In the genomic region with DNA sequence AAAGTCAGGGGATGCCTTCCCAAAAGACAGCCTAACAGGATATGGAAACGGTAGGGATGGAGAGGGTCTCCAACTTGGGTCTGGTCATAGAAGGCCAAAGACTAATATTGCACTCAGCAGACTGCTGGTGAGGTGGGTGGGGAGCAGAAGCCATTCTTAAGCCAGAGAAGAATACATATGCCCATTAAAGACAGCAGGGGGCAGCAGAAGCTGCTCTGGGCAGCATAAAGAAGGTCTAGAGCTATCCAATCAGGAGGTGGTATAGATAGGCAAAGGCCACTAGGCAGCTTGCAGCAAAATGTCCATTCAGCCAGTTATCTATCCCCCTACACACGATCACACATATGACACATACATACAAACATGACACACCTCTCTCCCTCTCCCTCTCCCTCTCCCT, we compare ENCODE assay signal across 9 mouse cellular contexts. TPM values are rescaled to one million over a fixed set of nuclear protein-coding genes. Genes with fewer than 3 reads are reported as not detected.
DNase-seq lines count a peak whose midpoint lies in the region; ATAC-seq and TF ChIP-seq lines count a peak whose summit lies in the region.
"Had no signal": no experiment of that assay in that cellular context is flagged by ENCODE, and none has a peak within 500 bp of the region (broad histone marks: within the 10 kb centered on the region; RNA-seq: fewer than 3 reads in every experiment).

No protein-coding gene starts in this region.

- no peaks in the 10 kb centered on the region for H3K4me1 ChIP-seq in forebrain, postnatal 0 days (ENCODE audit: insufficient read depth)
- H3K4me1 ChIP-seq in forebrain, embryonic 11.5 days (replicated peaks; ENCODE audit: control insufficient read depth, insufficient read depth, low read length), result no peaks in the 10 kb centered on the region

- no peak for DNase-seq in forebrain, postnatal 0 days
- DNase-seq in forebrain, embryonic 11.5 days (ENCODE audit: low spot score), result no peak
- DNase-seq in right cerebral cortex, adult 18-20 months, result peak; percentile 3
- no peak for DNase-seq in right cerebral cortex, postnatal 10 days (ENCODE audit: low spot score in 2 of 2)
- DNase-seq in cerebellum, adult 8-10 months, result peak; percentile 14
- DNase-seq in kidney, postnatal 36 days, result peak; percentile 36 to 60
- peak; percentile 62 for DNase-seq in retina, embryonic 14.5 days (ENCODE audit: low spot score)
- DNase-seq in right cerebral cortex, postnatal 25 days, result no peak

- TF ChIP-seq CTCF in forebrain, postnatal 0 days (IDR thresholded peaks at IDR 0.05; ENCODE audit: low read depth), result peak; percentile 31; the same call in 1 of the 2 replicates

- H3K4me2 ChIP-seq in forebrain, postnatal 0 days (ENCODE audit: low read depth), result no peak overlapping the region
- H3K4me2 ChIP-seq in forebrain, embryonic 11.5 days (ENCODE audit: low read depth, low read length, severe bottlenecking), result no peak overlapping the region

- H3K9ac ChIP-seq in forebrain, postnatal 0 days, result no peak overlapping the region
- H3K9ac ChIP-seq in forebrain, embryonic 11.5 days (ENCODE audit: low read length), result no peak overlapping the region

- 54% methylated on average over 2 of the region's 2 CpGs for WGBS in forebrain, postnatal 0 days
- 40% methylated on average over 2 of the region's 2 CpGs for WGBS in forebrain, embryonic 11.5 days

- H3K27ac ChIP-seq in forebrain, postnatal 0 days (ENCODE audit: low read depth, low read length), result no peak overlapping the region
- H3K27ac ChIP-seq in forebrain, embryonic 11.5 days (ENCODE audit: low read depth, low read length), result no peak overlapping the region

- no peak for ATAC-seq in forebrain, postnatal 0 days
- ATAC-seq in forebrain, embryonic 11.5 days (replicated peaks; ENCODE audit: low FRiP score), result no peak

- no peaks in the 10 kb centered on the region for H3K9me3 ChIP-seq in forebrain, postnatal 0 days (ENCODE audit: low read length)
- H3K9me3 ChIP-seq in forebrain, embryonic 11.5 days (ENCODE audit: control insufficient read depth, low read length), result no peaks in the 10 kb centered on the region

- no peaks in the 10 kb centered on the region for H3K27me3 ChIP-seq in forebrain, postnatal 0 days (ENCODE audit: insufficient read depth, low read length)
- no peaks in the 10 kb centered on the region for H3K27me3 ChIP-seq in forebrain, embryonic 11.5 days (ENCODE audit: control insufficient read depth, insufficient read depth, low read length)

- H3K4me3 ChIP-seq in forebrain, postnatal 0 days (ENCODE audit: low read depth, low read length), result no peak overlapping the region
- no peak overlapping the region for H3K4me3 ChIP-seq in forebrain, embryonic 11.5 days (ENCODE audit: low read depth, low read length)

- H3K36me3 ChIP-seq in forebrain, postnatal 0 days (ENCODE audit: insufficient read depth), result no peaks in the 10 kb centered on the region
- no peaks in the 10 kb centered on the region for H3K36me3 ChIP-seq in forebrain, embryonic 11.5 days (ENCODE audit: control insufficient read depth, insufficient read depth, low read length)

RNA-seq across cellular contexts. Expression of a gene that starts 17.1 kb away (rescaled TPM):
- total RNA-seq in forebrain, postnatal 0 days (2014; rRNA removed), result not detected in 2 replicates
- polyA plus RNA-seq in forebrain, postnatal 0 days (2015; fragmentation: Nextera tagmentation; extraction: Ambion mirVana), result not detected in 2 replicates
- polyA plus RNA-seq in forebrain, embryonic 11.5 days (2014; fragmentation: Nextera tagmentation; extraction: Ambion mirVana), result not detected in 2 replicates
- total RNA-seq: adrenal gland, adult 18-20 months had no signal

RNA-seq across cellular contexts. Expression of a gene that starts 55.0 kb away (rescaled TPM):
- 25.9 and 33.6 TPM in 2 replicates for total RNA-seq in forebrain, postnatal 0 days (2014; rRNA removed)
- 18.9 and 22.2 TPM in 2 replicates for polyA plus RNA-seq in forebrain, postnatal 0 days (2015; fragmentation: Nextera tagmentation; extraction: Ambion mirVana)
- 15.6 and 15.7 TPM in 2 replicates for polyA plus RNA-seq in forebrain, embryonic 11.5 days (2014; fragmentation: Nextera tagmentation; extraction: Ambion mirVana)

Comparison
In these comparisons a context has a peak if more than half of its experiments do, and no peak if none do; other contexts are left out.
1. DNase-seq: peak in right cerebral cortex, adult 18-20 months (single experiment), cerebellum, adult 8-10 months (single experiment), kidney, postnatal 36 days (2 of 2) and retina, embryonic 14.5 days (single experiment); none in forebrain, postnatal 0 days (single experiment), forebrain, embryonic 11.5 days (single experiment), right cerebral cortex, postnatal 10 days (0 of 2) and right cerebral cortex, postnatal 25 days (single experiment).